Mouse (Mus musculus): ENCODE measurements around the gene Gli1. TPM values are rescaled to one million over a fixed set of nuclear protein-coding genes. Genes with fewer than 3 reads are reported as not detected.

Gli1 gene
- total and polyA plus RNA-seq, 3 experiments, result 0.91 to 2.4 (median 0.96) TPM

- Histone ChIP-seq H3K4me3 (no peak overlapping the region), H3K79me2 (replicated peaks; ENCODE audit: control insufficient read depth, insufficient read depth, low read length) (no peaks in the 10 kb centered on the region), H3K9ac (ENCODE audit: low read depth, low read length) (no peak overlapping the region), H3K36me3 (ENCODE audit: control insufficient read depth, insufficient read depth, low read length) (peaks cover 3% of the 10 kb centered on the region; the same call in 1 of the 2 replicates), H3K4me1 (ENCODE audit: control insufficient read depth, insufficient read depth, low read length) (peaks cover 4% of the 10 kb centered on the region), H3K27ac (no peak overlapping the region), H3K27me3 (ENCODE audit: control insufficient read depth, insufficient read depth, low read length) (no peaks in the 10 kb centered on the region)
- WGBS, result 69% methylated on average over 3 of the region's 3 CpGs
- no peak for TF ChIP-seq EP300 (IDR thresholded peaks at IDR 0.05; ENCODE audit: insufficient read depth, low read depth, low read length)
- no peak for TF ChIP-seq CTCF (IDR thresholded peaks at IDR 0.05)
- TF ChIP-seq POLR2A (IDR thresholded peaks at IDR 0.05; ENCODE audit: insufficient read depth, low read depth, low read length), result no peak
- intact Hi-C loops (cut with DNase I), result no loop called here
- DNase-seq, result no peak
Observed at GRCm38 (mm10) chr10:127377700-127378099, 35.9 kb upstream of the Gli1 start.

DNA sequence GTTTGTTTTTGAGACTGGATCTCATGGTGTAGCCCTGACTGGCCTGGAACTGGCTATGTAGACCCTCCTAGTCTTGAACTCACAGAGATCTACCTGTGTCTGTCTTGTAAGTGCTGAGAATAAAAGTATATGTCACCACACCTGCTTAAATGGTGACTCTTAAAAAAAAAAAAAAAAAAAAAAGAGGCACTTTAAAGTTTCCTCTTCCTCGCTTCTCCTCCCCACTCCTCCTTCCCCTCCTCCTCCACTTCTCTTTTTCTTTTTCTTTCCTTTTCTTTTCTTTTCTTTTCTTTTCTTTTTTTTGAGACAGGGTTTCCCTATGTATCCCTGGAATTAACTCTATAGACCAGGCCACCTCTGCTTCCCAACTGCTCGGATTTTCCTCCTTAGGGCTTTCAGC, 29.2 kb upstream of the Gli1 start:
- Histone ChIP-seq H3K4me1 (ENCODE audit: control insufficient read depth, insufficient read depth, low read length) (no peaks in the 10 kb centered on the region), H3K9ac (ENCODE audit: low read depth, low read length) (no peak overlapping the region), H3K36me3 (ENCODE audit: control insufficient read depth, insufficient read depth, low read length) (no peaks in the 10 kb centered on the region), H3K4me3 (no peak overlapping the region), H3K27me3 (ENCODE audit: control insufficient read depth, insufficient read depth, low read length) (no peaks in the 10 kb centered on the region), H3K79me2 (replicated peaks; ENCODE audit: control insufficient read depth, insufficient read depth, low read length) (no peaks in the 10 kb centered on the region), H3K27ac (no peak overlapping the region)
- no peak for DNase-seq
- no peak for TF ChIP-seq CTCF (IDR thresholded peaks at IDR 0.05)
- no peak for TF ChIP-seq EP300 (IDR thresholded peaks at IDR 0.05; ENCODE audit: insufficient read depth, low read depth, low read length)
- TF ChIP-seq POLR2A (IDR thresholded peaks at IDR 0.05; ENCODE audit: insufficient read depth, low read depth, low read length), result no peak
- 76% methylated on average over 2 of the region's 2 CpGs for WGBS
- intact Hi-C loops (cut with DNase I), result no loop called here

- 72% methylated on average over 22 of the region's 22 CpGs for WGBS
Observed at GRCm38 (mm10) chr10:127369834-127370820, 28.4 kb upstream of the Gli1 start, which contains the start of gene Inhbc. TSS of gene Inhbc (minus strand) at chr10:127370431.

DNA sequence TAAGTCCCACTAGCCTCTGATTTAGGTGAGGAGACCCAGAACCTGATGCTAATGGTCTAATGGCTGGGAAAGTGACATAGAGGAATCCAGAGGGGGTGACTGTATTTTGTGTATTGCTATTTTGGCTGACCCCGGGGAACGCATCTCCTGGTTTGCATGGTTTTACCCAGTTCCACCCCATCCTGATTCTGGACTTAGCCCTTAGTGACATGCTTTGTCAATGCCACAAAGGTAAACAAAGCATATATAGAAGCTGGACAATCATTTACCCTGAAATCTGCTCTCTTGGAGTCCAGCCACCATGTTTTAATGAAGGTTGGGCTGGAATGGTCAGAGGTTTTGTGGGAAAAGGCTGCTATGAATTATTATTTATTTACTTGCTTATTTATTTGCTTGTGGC, 26.5 kb upstream of the Gli1 start:
- 83% methylated on average over 2 of the region's 2 CpGs for WGBS
- Histone ChIP-seq H3K4me3 (no peak overlapping the region), H3K27ac (no peak overlapping the region), H3K27me3 (ENCODE audit: control insufficient read depth, insufficient read depth, low read length) (no peaks in the 10 kb centered on the region), H3K79me2 (replicated peaks; ENCODE audit: control insufficient read depth, insufficient read depth, low read length) (no peaks in the 10 kb centered on the region), H3K36me3 (ENCODE audit: control insufficient read depth, insufficient read depth, low read length) (no peaks in the 10 kb centered on the region), H3K4me1 (ENCODE audit: control insufficient read depth, insufficient read depth, low read length) (no peaks in the 10 kb centered on the region), H3K9ac (ENCODE audit: low read depth, low read length) (no peak overlapping the region)
- no peak for TF ChIP-seq CTCF (IDR thresholded peaks at IDR 0.05)
- TF ChIP-seq POLR2A (IDR thresholded peaks at IDR 0.05; ENCODE audit: insufficient read depth, low read depth, low read length), result no peak
- no peak for TF ChIP-seq EP300 (IDR thresholded peaks at IDR 0.05; ENCODE audit: insufficient read depth, low read depth, low read length)
- no peak for DNase-seq
- intact Hi-C loops (cut with DNase I), result no loop called here

More at GRCm38 (mm10) chr10:127369834-127370820, 28.4 kb upstream of the Gli1 start, which contains the start of gene Inhbc:
- Histone ChIP-seq H3K4me1 (ENCODE audit: control insufficient read depth, insufficient read depth, low read length) (no peaks in the 10 kb centered on the region), H3K27ac (no peak within 1 kb of the TSS), H3K36me3 (ENCODE audit: control insufficient read depth, insufficient read depth, low read length) (no peaks in the 10 kb centered on the region), H3K9ac (ENCODE audit: low read depth, low read length) (no peak within 1 kb of the TSS), H3K27me3 (ENCODE audit: control insufficient read depth, insufficient read depth, low read length) (no peaks in the 10 kb centered on the region), H3K4me3 (no peak within 1 kb of the TSS), H3K79me2 (replicated peaks; ENCODE audit: control insufficient read depth, insufficient read depth, low read length) (no peaks in the 10 kb centered on the region)
- no peak for DNase-seq
- TF ChIP-seq POLR2A (IDR thresholded peaks at IDR 0.05; ENCODE audit: insufficient read depth, low read depth, low read length), result no peak
- TF ChIP-seq CTCF (IDR thresholded peaks at IDR 0.05), result no peak
- no peak for TF ChIP-seq EP300 (IDR thresholded peaks at IDR 0.05; ENCODE audit: insufficient read depth, low read depth, low read length)
- intact Hi-C loops (cut with DNase I), result no loop called here

DNA sequence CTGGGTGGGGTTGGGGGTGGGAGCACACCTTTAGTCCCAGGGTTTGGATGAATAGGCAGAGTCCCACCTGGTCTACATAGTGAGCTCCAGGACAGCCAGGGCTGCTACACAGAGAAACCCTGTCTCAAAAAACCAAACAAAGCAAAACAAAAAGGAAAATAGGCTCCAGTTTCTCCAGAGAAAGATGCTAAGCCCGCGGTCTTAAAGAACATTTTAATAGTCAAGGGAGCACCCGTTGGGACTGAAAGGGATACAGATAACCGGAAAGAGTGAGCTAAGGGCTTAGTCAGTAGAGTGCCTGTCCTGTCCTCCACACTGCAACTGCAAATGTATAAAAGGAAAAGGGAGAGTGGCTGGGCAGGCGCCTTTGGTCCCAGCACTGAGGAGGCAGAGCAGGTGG, 25.3 kb upstream of the Gli1 start:
- DNase-seq, result no peak
- Histone ChIP-seq H3K36me3 (ENCODE audit: control insufficient read depth, insufficient read depth, low read length) (no peaks in the 10 kb centered on the region), H3K27ac (no peak overlapping the region), H3K4me1 (ENCODE audit: control insufficient read depth, insufficient read depth, low read length) (no peaks in the 10 kb centered on the region), H3K9ac (ENCODE audit: low read depth, low read length) (no peak overlapping the region), H3K79me2 (replicated peaks; ENCODE audit: control insufficient read depth, insufficient read depth, low read length) (no peaks in the 10 kb centered on the region), H3K27me3 (ENCODE audit: control insufficient read depth, insufficient read depth, low read length) (no peaks in the 10 kb centered on the region), H3K4me3 (no peak overlapping the region)
- TF ChIP-seq CTCF (IDR thresholded peaks at IDR 0.05) (no peak), EP300 (IDR thresholded peaks at IDR 0.05; ENCODE audit: insufficient read depth, low read depth, low read length) (no peak), POLR2A (IDR thresholded peaks at IDR 0.05; ENCODE audit: insufficient read depth, low read depth, low read length) (no peak)
- intact Hi-C loops (cut with DNase I), result no loop called here
- WGBS, result 63% methylated on average over 5 of the region's 5 CpGs

GRCm38 (mm10) chr10:127360714-127361113, 18.9 kb upstream of the Gli1 start:
- Histone ChIP-seq H3K9ac (ENCODE audit: low read depth, low read length) (no peak overlapping the region), H3K4me3 (no peak overlapping the region), H3K36me3 (ENCODE audit: control insufficient read depth, insufficient read depth, low read length) (no peaks in the 10 kb centered on the region), H3K27me3 (ENCODE audit: control insufficient read depth, insufficient read depth, low read length) (no peaks in the 10 kb centered on the region), H3K4me1 (ENCODE audit: control insufficient read depth, insufficient read depth, low read length) (no peaks in the 10 kb centered on the region), H3K79me2 (replicated peaks; ENCODE audit: control insufficient read depth, insufficient read depth, low read length) (no peaks in the 10 kb centered on the region), H3K27ac (no peak overlapping the region)
- WGBS, result 72% methylated on average over 3 of the region's 3 CpGs
- intact Hi-C loops (cut with DNase I), result no loop called here
- DNase-seq, result no peak
- no peak for TF ChIP-seq POLR2A (IDR thresholded peaks at IDR 0.05; ENCODE audit: insufficient read depth, low read depth, low read length)
- no peak for TF ChIP-seq CTCF (IDR thresholded peaks at IDR 0.05)
- no peak for TF ChIP-seq EP300 (IDR thresholded peaks at IDR 0.05; ENCODE audit: insufficient read depth, low read depth, low read length)

All from heart, adult 2 months (tissue).